Mouse (Mus musculus) heart, postnatal 36 days (tissue): Measurements from ENCODE around the gene Cpsf4l. TPM values are rescaled to one million over a fixed set of nuclear protein-coding genes. Genes with fewer than 3 reads are reported as not detected.

Source experiments
- DNase-seq, 2 experiments: peaks; one replicate each; pipeline ENCODE4 v3.0.0; 2021 to 2022
- intact Hi-C: fragments of 180-260 bp; cut with DNase I; formaldehyde crosslinking; loops from one replicate; pipeline ENCODE4 v1.15.1; 2025
- total RNA-seq, 2 experiments: library from RNA; stranded (reverse); gene quantifications; 2 replicates each; pipeline ENCODE4 v1.2.3; 2021

Gene Cpsf4l
- total RNA-seq: not detected

GRCm38 (mm10) chr11:113709731-113710256 is at the start of gene Cpsf4l:
TSS of gene Cpsf4l (minus strand) at chr11:113710017.
- DNase-seq: no peak
- intact Hi-C loops: loop anchor here (2.0 to 10.0 kb wide), 2 partner anchors 41 to 925 kb away; partner anchors contain the start of gene Cdc42ep4

- no peak for DNase-seq
- intact Hi-C loops: no loop called here
Measured at GRCm38 (mm10) chr11:113758851-113759250, 49.0 kb upstream of the Cpsf4l start.

GRCm38 (mm10) chr11:113756578-113756977 is 46.8 kb upstream of the Cpsf4l start:
- DNase-seq: no peak
- intact Hi-C loops: no loop called here

GRCm38 (mm10) chr11:113755878-113756277 is 46.1 kb upstream of the Cpsf4l start:
- DNase-seq: no peak
- intact Hi-C loops: no loop called here

GRCm38 (mm10) chr11:113754845-113755244 is 45.0 kb upstream of the Cpsf4l start:
- intact Hi-C loops: no loop called here
- no peak for DNase-seq

- intact Hi-C loops: no loop called here
Measured at GRCm38 (mm10) chr11:113752685-113753430, 43.0 kb upstream of the Cpsf4l start.

GRCm38 (mm10) chr11:113752158-113752661 is 42.4 kb upstream of the Cpsf4l start:
- intact Hi-C loops: no loop called here
- DNase-seq: no peak

More at GRCm38 (mm10) chr11:113752685-113753430, 43.0 kb upstream of the Cpsf4l start:
- DNase-seq: no peak

GRCm38 (mm10) chr11:113751484-113752084 is 41.8 kb upstream of the Cpsf4l start, which contains the start of gene Cdc42ep4:
TSS of gene Cdc42ep4 (minus strand) at chr11:113751881.
- intact Hi-C loops: loop anchor here (1.0 to 2.0 kb wide), 4 partner anchors 27 to 102 kb away; partner anchors contain the start of genes Cog1 and Cpsf4l
- peak; percentile 84 to 85 for DNase-seq

- DNase-seq: peak; percentile 78 to 83
- intact Hi-C loops: loop anchor here (1.0 to 2.0 kb wide), 4 partner anchors 27 to 102 kb away; partner anchors contain the start of genes Cog1 and Cpsf4l
Measured at GRCm38 (mm10) chr11:113750571-113751483, 41.0 kb upstream of the Cpsf4l start.

GRCm38 (mm10) chr11:113749749-113750351 is 40.0 kb upstream of the Cpsf4l start:
- DNase-seq: no peak
- intact Hi-C loops: loop anchor here (1.0 to 2.0 kb wide), 3 partner anchors 39 to 58 kb away; partner anchors contain the start of gene Cpsf4l

GRCm38 (mm10) chr11:113748797-113749521 is 39.1 kb upstream of the Cpsf4l start:
- DNase-seq: peak; percentile 48 to 67
- intact Hi-C loops: loop anchor here (1.0 kb wide), 1 partner anchor 59 kb away; no protein-coding TSS in a partner anchor

GRCm38 (mm10) chr11:113747725-113748380 is 38.0 kb upstream of the Cpsf4l start:
- DNase-seq: no peak
- intact Hi-C loops: no loop called here

GRCm38 (mm10) chr11:113747056-113747455 is 37.2 kb upstream of the Cpsf4l start:
- intact Hi-C loops: no loop called here
- DNase-seq: peak in 1 of 2 experiments; percentile 42

- no peak for DNase-seq
- intact Hi-C loops: no loop called here
Measured at GRCm38 (mm10) chr11:113745961-113746360, 36.1 kb upstream of the Cpsf4l start.

GRCm38 (mm10) chr11:113742998-113743397 is 33.2 kb upstream of the Cpsf4l start:
- intact Hi-C loops: no loop called here
- DNase-seq: no peak

GRCm38 (mm10) chr11:113740100-113740499 is 30.3 kb upstream of the Cpsf4l start:
- intact Hi-C loops: no loop called here
- no peak for DNase-seq

GRCm38 (mm10) chr11:113739213-113739612 is 29.4 kb upstream of the Cpsf4l start:
- intact Hi-C loops: no loop called here
- DNase-seq: peak; percentile 50 to 56

GRCm38 (mm10) chr11:113737912-113738311 is 28.1 kb upstream of the Cpsf4l start:
- intact Hi-C loops: no loop called here
- DNase-seq: no peak

GRCm38 (mm10) chr11:113737553-113737854 is 27.7 kb upstream of the Cpsf4l start:
- intact Hi-C loops: no loop called here
- no peak for DNase-seq
